Mouse (Mus musculus): ENCODE data around the gene Ube2h. TPM values are rescaled to one million over a fixed set of nuclear protein-coding genes. Genes with fewer than 3 reads are reported as not detected.

The Ube2h gene
- polyA plus RNA-seq, 1 experiment, result 35.4 TPM

DNA sequence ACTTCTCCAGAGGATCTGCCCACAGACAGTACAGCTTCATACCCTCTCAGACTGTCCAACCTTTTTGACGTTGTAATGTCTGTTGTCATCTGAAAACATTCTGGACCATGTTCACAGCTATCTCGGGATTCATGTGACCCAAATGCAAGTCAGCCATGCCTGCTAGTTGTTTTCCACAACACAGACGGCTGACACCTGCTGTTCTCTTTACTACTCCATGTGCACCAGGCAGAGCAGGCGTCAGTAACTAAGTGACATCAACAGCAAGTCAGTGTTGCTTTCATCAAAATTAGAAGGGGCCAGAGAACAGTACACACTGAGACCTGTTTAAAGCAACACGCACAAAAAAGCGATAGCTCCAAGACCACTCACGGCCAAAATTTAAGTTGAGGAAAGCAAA lies 36.9 kb downstream of the Ube2h start:
- H3K4me3 ChIP-seq (ENCODE audit: control insufficient read depth, low read depth, low read length), result no peak overlapping the region
- no peaks in the 10 kb centered on the region for H3K27me3 ChIP-seq (ENCODE audit: control insufficient read depth, insufficient read depth, low read length)
- peaks cover 1% of the 10 kb centered on the region; the same call in 1 of the 2 replicates for H3K36me3 ChIP-seq (ENCODE audit: control insufficient read depth, insufficient read depth, low read length)
- H3K4me1 ChIP-seq (ENCODE audit: control insufficient read depth, insufficient read depth, low read length), result no peaks in the 10 kb centered on the region
- no peak overlapping the region for H3K27ac ChIP-seq (ENCODE audit: control insufficient read depth, insufficient read depth, low read depth, low read length)
- TF ChIP-seq CTCF (IDR thresholded peaks at IDR 0.05; ENCODE audit: control insufficient read depth, insufficient read depth, insufficient replicate concordance, low read depth, low read length), result no peak
- no peak for TF ChIP-seq POLR2A (IDR thresholded peaks at IDR 0.05; ENCODE audit: control insufficient read depth, low read depth, low read length)

DNA sequence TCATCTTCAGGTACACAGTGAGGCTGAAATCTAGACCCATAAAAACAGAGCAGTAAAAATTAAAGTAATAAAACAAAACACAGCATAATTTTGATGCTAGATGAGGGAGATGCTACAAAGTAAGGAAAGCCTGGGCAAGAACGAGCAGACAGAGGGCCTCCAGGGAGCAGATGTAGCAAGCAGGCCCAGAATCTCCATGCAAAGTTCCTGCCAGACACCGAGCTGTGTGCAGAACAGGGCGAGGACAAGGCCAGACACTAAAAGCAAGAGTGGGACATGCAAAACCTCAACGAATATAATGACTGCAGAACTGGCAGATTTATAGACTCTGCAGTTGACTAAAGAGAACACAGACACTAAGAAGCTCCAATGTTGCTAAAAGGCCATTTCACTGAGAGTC lies 38.9 kb downstream of the Ube2h start:
- no peak overlapping the region for H3K27ac ChIP-seq (ENCODE audit: control insufficient read depth, insufficient read depth, low read depth, low read length)
- H3K27me3 ChIP-seq (ENCODE audit: control insufficient read depth, insufficient read depth, low read length), result no peaks in the 10 kb centered on the region
- H3K36me3 ChIP-seq (ENCODE audit: control insufficient read depth, insufficient read depth, low read length), result peaks cover 4% of the 10 kb centered on the region; the same call in 1 of the 2 replicates
- H3K4me3 ChIP-seq (ENCODE audit: control insufficient read depth, low read depth, low read length), result no peak overlapping the region
- H3K4me1 ChIP-seq (ENCODE audit: control insufficient read depth, insufficient read depth, low read length), result no peaks in the 10 kb centered on the region
- no peak for TF ChIP-seq POLR2A (IDR thresholded peaks at IDR 0.05; ENCODE audit: control insufficient read depth, low read depth, low read length)
- no peak for TF ChIP-seq CTCF (IDR thresholded peaks at IDR 0.05; ENCODE audit: control insufficient read depth, insufficient read depth, insufficient replicate concordance, low read depth, low read length)

DNA sequence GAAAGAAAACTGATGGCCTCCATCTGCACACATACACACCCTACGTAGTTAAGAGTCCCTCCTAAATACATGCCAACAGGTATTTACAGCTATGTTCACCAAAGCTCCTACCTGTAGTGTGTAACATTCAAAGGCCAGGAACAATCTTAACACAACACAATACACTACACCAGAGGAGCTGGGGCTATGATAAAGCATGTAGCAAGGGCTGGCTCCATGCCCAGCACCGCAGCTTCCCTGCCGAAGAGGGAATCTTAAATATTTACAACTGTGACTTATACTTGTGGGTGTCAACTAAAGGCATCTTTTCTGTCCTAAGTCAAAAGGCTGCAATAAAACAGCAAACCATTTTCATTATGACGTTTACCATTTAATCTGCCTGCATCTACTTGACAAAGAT lies 41.3 kb downstream of the Ube2h start:
- H3K4me3 ChIP-seq (ENCODE audit: control insufficient read depth, low read depth, low read length), result no peak overlapping the region
- TF ChIP-seq CTCF (IDR thresholded peaks at IDR 0.05; ENCODE audit: control insufficient read depth, insufficient read depth, insufficient replicate concordance, low read depth, low read length) (no peak), POLR2A (IDR thresholded peaks at IDR 0.05; ENCODE audit: control insufficient read depth, low read depth, low read length) (no peak)
- H3K36me3 ChIP-seq (ENCODE audit: control insufficient read depth, insufficient read depth, low read length), result peaks cover 4% of the 10 kb centered on the region; the same call in 1 of the 2 replicates
- H3K4me1 ChIP-seq (ENCODE audit: control insufficient read depth, insufficient read depth, low read length), result no peaks in the 10 kb centered on the region
- H3K27me3 ChIP-seq (ENCODE audit: control insufficient read depth, insufficient read depth, low read length), result no peaks in the 10 kb centered on the region
- H3K27ac ChIP-seq (ENCODE audit: control insufficient read depth, insufficient read depth, low read depth, low read length), result no peak overlapping the region

DNA sequence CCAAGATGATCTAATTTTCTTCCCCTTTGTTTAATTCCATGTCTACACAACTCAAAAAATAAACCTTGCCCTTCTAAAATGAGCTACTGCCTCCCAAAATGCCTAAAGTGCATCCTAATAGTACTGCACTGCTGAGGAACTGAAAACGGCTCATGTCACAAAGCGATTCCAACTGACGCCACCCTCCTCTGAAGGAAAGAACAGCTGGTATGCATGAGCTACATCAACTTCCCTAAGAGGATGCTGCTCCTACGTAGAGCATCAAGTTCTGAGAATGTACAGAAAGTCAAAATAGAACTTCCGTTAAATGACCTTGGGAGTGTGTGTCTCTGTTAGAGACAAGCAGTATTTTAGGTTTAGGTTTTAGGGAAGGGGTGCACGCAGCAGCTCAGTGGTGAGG lies 45.1 kb downstream of the Ube2h start:
- H3K36me3 ChIP-seq (ENCODE audit: control insufficient read depth, insufficient read depth, low read length), result 0 out of 2 replicates have a peak, but pooled peaks cover 3% of the 10 kb centered on the region
- H3K27me3 ChIP-seq (ENCODE audit: control insufficient read depth, insufficient read depth, low read length), result no peaks in the 10 kb centered on the region
- H3K4me1 ChIP-seq (ENCODE audit: control insufficient read depth, insufficient read depth, low read length), result no peaks in the 10 kb centered on the region
- H3K4me3 ChIP-seq (ENCODE audit: control insufficient read depth, low read depth, low read length), result no peak overlapping the region
- no peak overlapping the region for H3K27ac ChIP-seq (ENCODE audit: control insufficient read depth, insufficient read depth, low read depth, low read length)
- TF ChIP-seq POLR2A (IDR thresholded peaks at IDR 0.05; ENCODE audit: control insufficient read depth, low read depth, low read length), result no peak
- TF ChIP-seq CTCF (IDR thresholded peaks at IDR 0.05; ENCODE audit: control insufficient read depth, insufficient read depth, insufficient replicate concordance, low read depth, low read length), result no peak

DNA sequence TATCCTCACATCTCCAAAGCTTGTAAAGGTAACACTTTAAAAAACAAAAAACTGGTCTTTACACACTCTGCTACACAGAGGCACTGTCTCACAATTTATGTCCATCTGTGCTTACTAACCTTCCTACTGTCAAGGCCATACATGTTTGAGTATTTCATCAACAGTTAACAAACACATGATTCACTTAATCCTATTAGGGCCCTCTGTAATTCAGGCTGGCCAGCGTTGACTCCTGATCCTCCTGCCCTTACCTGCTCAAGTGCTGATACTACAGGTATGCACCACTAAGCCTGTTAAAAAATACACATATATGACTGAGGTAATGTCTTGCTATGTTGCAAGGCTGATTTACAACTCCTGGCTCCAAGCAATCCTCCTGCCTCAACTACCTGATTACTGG lies 46.4 kb downstream of the Ube2h start:
- no peaks in the 10 kb centered on the region for H3K4me1 ChIP-seq (ENCODE audit: control insufficient read depth, insufficient read depth, low read length)
- H3K36me3 ChIP-seq (ENCODE audit: control insufficient read depth, insufficient read depth, low read length), result 0 out of 2 replicates have a peak, but pooled peaks cover 3% of the 10 kb centered on the region
- TF ChIP-seq CTCF (IDR thresholded peaks at IDR 0.05; ENCODE audit: control insufficient read depth, insufficient read depth, insufficient replicate concordance, low read depth, low read length) (no peak), POLR2A (IDR thresholded peaks at IDR 0.05; ENCODE audit: control insufficient read depth, low read depth, low read length) (no peak)
- H3K27ac ChIP-seq (ENCODE audit: control insufficient read depth, insufficient read depth, low read depth, low read length), result no peak overlapping the region
- H3K4me3 ChIP-seq (ENCODE audit: control insufficient read depth, low read depth, low read length), result no peak overlapping the region
- no peaks in the 10 kb centered on the region for H3K27me3 ChIP-seq (ENCODE audit: control insufficient read depth, insufficient read depth, low read length)

DNA sequence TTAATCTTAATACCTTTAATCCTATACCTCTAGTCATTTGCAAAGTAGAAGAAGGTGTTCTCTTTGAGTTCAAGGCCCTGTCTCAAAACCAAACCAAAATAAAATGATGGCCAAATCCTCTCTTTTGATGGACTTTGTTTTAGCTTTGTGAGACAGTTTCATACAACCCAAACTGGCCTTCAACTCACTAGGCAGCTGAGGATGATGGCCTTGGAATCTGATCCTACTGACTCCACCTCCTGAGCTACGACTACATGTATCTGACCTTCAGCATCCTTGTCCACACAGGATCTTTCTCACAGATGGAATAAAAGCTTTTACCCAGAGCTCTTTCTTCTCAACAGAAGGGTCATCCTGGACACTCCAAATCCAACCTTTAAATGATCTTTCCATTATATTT lies 48.5 kb downstream of the Ube2h start:
- TF ChIP-seq POLR2A (IDR thresholded peaks at IDR 0.05; ENCODE audit: control insufficient read depth, low read depth, low read length) (no peak), CTCF (IDR thresholded peaks at IDR 0.05; ENCODE audit: control insufficient read depth, insufficient read depth, insufficient replicate concordance, low read depth, low read length) (no peak)
- Histone ChIP-seq H3K4me1 (ENCODE audit: control insufficient read depth, insufficient read depth, low read length) (no peaks in the 10 kb centered on the region), H3K27ac (ENCODE audit: control insufficient read depth, insufficient read depth, low read depth, low read length) (no peak overlapping the region), H3K4me3 (ENCODE audit: control insufficient read depth, low read depth, low read length) (no peak overlapping the region), H3K27me3 (ENCODE audit: control insufficient read depth, insufficient read depth, low read length) (no peaks in the 10 kb centered on the region), H3K36me3 (ENCODE audit: control insufficient read depth, insufficient read depth, low read length) (no peaks in the 10 kb centered on the region)

DNA sequence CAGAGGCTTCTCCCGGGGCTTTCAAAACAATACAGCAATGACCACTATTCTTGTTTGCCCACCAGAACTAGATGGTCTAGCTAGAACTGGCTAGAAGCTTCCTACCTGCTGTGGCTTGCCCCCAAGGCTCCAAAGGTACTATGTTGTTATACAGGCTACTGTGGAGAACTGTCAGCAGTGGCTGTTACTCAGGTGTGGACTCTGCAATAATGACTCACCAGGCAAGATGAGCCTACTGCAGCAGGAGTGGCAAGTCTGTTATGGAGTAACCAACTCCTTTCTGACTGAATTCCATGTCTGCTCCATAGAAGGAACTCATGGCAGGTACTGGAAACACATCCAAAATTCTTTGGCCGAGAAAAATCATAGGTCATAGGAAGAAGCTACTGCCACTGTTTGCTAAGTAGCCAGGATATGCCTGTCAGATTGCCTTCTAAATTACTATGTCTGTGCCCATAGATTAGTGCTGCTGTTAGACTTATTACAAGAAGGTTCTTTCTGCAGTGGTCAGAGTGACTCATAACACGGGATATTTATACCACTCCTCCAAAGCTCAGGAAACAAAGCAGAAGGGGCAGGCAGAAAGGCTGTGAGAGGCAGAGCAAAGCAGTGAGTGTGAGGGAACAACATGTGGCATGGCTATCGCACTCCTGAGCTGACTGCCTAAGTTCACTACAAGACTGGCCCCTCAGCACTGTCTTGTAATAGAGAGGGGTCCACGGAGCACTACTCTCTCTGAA lies 51.9 kb downstream of the Ube2h start:
- no peak for TF ChIP-seq POLR2A (IDR thresholded peaks at IDR 0.05; ENCODE audit: control insufficient read depth, low read depth, low read length)
- TF ChIP-seq CTCF (IDR thresholded peaks at IDR 0.05; ENCODE audit: control insufficient read depth, insufficient read depth, insufficient replicate concordance, low read depth, low read length), result no peak
- Histone ChIP-seq H3K36me3 (ENCODE audit: control insufficient read depth, insufficient read depth, low read length) (no peaks in the 10 kb centered on the region), H3K27me3 (ENCODE audit: control insufficient read depth, insufficient read depth, low read length) (no peaks in the 10 kb centered on the region)

More for the DNA sequence above, 51.9 kb downstream of the Ube2h start:
- no peak overlapping the region for H3K27ac ChIP-seq (ENCODE audit: control insufficient read depth, insufficient read depth, low read depth, low read length)
- no peak overlapping the region for H3K4me3 ChIP-seq (ENCODE audit: control insufficient read depth, low read depth, low read length)
- H3K4me1 ChIP-seq (ENCODE audit: control insufficient read depth, insufficient read depth, low read length), result no peaks in the 10 kb centered on the region
